15 mouse cellular contexts compared by ENCODE assay signal in the genomic region with DNA sequence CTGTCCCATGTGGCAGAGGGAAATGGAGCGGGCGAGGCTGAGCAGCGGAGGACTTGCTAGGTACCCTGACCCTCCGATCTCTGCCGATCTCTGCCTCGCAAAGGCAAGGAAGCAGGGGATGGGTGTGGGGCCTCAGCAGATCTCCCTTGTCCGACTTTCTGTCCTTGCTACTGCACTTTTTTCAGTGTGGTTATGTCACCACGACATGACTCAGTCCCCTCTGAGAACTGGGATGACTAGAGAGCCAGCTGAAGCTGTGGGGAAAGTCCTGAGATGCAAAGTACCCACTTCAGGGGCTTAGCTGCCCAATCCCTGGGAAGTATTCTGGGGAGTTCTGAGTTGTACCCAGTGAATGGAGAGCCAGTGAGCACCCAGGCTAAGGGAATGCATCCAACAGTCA. TPM values are rescaled to one million over a fixed set of nuclear protein-coding genes. Genes with fewer than 3 reads are reported as not detected.
DNase-seq lines count a peak whose midpoint lies in the region; ATAC-seq and TF ChIP-seq lines count a peak whose summit lies in the region.
"Had no signal": no experiment of that assay in that cellular context is flagged by ENCODE, and none has a peak within 500 bp of the region (broad histone marks: within the 10 kb centered on the region; RNA-seq: fewer than 3 reads in every experiment).

No protein-coding gene starts in this region.

- WGBS in forebrain, embryonic 14.5 days = 41% methylated on average over 8 of the region's 8 CpGs
- 71% methylated on average over 8 of the region's 8 CpGs for WGBS in limb, embryonic 13.5 days
- 65% methylated on average over 8 of the region's 8 CpGs for WGBS in heart, embryonic 12.5 days

- no peaks in the 10 kb centered on the region for H3K27me3 ChIP-seq in E14TG2a.4 (ENCODE audit: insufficient read depth, low read length)
- no peaks in the 10 kb centered on the region for H3K27me3 ChIP-seq in forebrain, embryonic 14.5 days (replicated peaks; ENCODE audit: control insufficient read depth, insufficient read depth, low read length)
- no peaks in the 10 kb centered on the region for H3K27me3 ChIP-seq in limb, embryonic 13.5 days
- H3K27me3 ChIP-seq in heart, embryonic 12.5 days (replicated peaks) = no peaks in the 10 kb centered on the region

- DNase-seq in adrenal gland, adult 2 months = peak; percentile 59
- no peak for DNase-seq in adrenal gland, postnatal 25 days
- no peak for DNase-seq in forebrain, embryonic 14.5 days (ENCODE audit: low spot score)
- DNase-seq in cerebellum, adult 9-10 months = no peak
- DNase-seq in urinary bladder, postnatal 36 days (ENCODE audit: low spot score in 2 of 2) = no peak
- DNase-seq: cerebellum, adult 9-11 months; heart, adult 2 months; heart, postnatal 4 days; lung, postnatal 14 days had no signal

- no peak for TF ChIP-seq CTCF in E14TG2a.4 (conservative IDR thresholded peaks at IDR 0.05; ENCODE audit: low read length)

- no peaks in the 10 kb centered on the region for H3K9me3 ChIP-seq in E14TG2a.4 (ENCODE audit: low read length)
- no peaks in the 10 kb centered on the region for H3K9me3 ChIP-seq in forebrain, embryonic 14.5 days (replicated peaks; ENCODE audit: control insufficient read depth, low read length)
- no peaks in the 10 kb centered on the region for H3K9me3 ChIP-seq in limb, embryonic 13.5 days
- no peaks in the 10 kb centered on the region for H3K9me3 ChIP-seq in heart, embryonic 12.5 days (replicated peaks)

- peaks cover 16% of the 10 kb centered on the region for H3K36me3 ChIP-seq in E14TG2a.4 (ENCODE audit: insufficient read depth, low read length)
- 0 out of 2 replicates have a peak, but pooled peaks cover 5% of the 10 kb centered on the region for H3K36me3 ChIP-seq in forebrain, embryonic 14.5 days (ENCODE audit: control insufficient read depth, insufficient read depth, low read length)
- H3K36me3 ChIP-seq in limb, embryonic 13.5 days = no peaks in the 10 kb centered on the region
- no peaks in the 10 kb centered on the region for H3K36me3 ChIP-seq in heart, embryonic 12.5 days

- H3K4me2 ChIP-seq in forebrain, embryonic 14.5 days (ENCODE audit: low read length) = peak overlapping the region; percentile 29
- H3K4me2 ChIP-seq in limb, embryonic 13.5 days (replicated peaks) = no peak overlapping the region
- no peak overlapping the region for H3K4me2 ChIP-seq in heart, embryonic 12.5 days

- ATAC-seq in forebrain, embryonic 14.5 days = no peak; the same call in 1 of the 2 replicates
- no peak for ATAC-seq in limb, embryonic 13.5 days (ENCODE audit: low FRiP score, low read depth)
- no peak for ATAC-seq in heart, embryonic 12.5 days (ENCODE audit: insufficient number of reproducible peaks, low FRiP score)

- peak overlapping the region; percentile 85 for H3K27ac ChIP-seq in forebrain, embryonic 14.5 days (ENCODE audit: low read depth, low read length)
- peak overlapping the region; percentile 44; the same call in 1 of the 2 replicates for H3K27ac ChIP-seq in limb, embryonic 13.5 days
- H3K27ac ChIP-seq in heart, embryonic 12.5 days (ENCODE audit: poor library complexity, severe bottlenecking) = no peak overlapping the region
- H3K27ac ChIP-seq: heart, adult 2 months had no signal

- peak overlapping the region; percentile 57; the same call in 1 of the 2 replicates for H3K9ac ChIP-seq in forebrain, embryonic 14.5 days (ENCODE audit: low read length)
- H3K9ac ChIP-seq in limb, embryonic 13.5 days = peak overlapping the region; percentile 15; the same call in 1 of the 2 replicates
- H3K9ac ChIP-seq in heart, embryonic 12.5 days = no peak overlapping the region

- H3K4me3 ChIP-seq in E14TG2a.4 (replicated peaks; ENCODE audit: low read length) = peak overlapping the region; percentile 69
- no peak overlapping the region for H3K4me3 ChIP-seq in forebrain, embryonic 14.5 days (ENCODE audit: low read depth, low read length)
- no peak overlapping the region for H3K4me3 ChIP-seq in limb, embryonic 13.5 days
- H3K4me3 ChIP-seq in heart, embryonic 12.5 days = no peak overlapping the region
- H3K4me3 ChIP-seq: heart, adult 2 months had no signal

- H3K4me1 ChIP-seq in E14TG2a.4 (replicated peaks; ENCODE audit: low read depth, low read length) = peaks cover 67% of the 10 kb centered on the region
- H3K4me1 ChIP-seq in forebrain, embryonic 14.5 days (ENCODE audit: control insufficient read depth, insufficient read depth, low read length) = peaks cover 4% of the 10 kb centered on the region; the same call in 1 of the 2 replicates
- peaks cover 10% of the 10 kb centered on the region for H3K4me1 ChIP-seq in limb, embryonic 13.5 days
- no peaks in the 10 kb centered on the region for H3K4me1 ChIP-seq in heart, embryonic 12.5 days (replicated peaks)

RNA-seq across cellular contexts. Expression of a gene that starts 0.3 kb away (rescaled TPM):
- total RNA-seq in adrenal gland, adult 2 months (2021) = not detected
- 0.38 and 0.56 TPM in 2 replicates for polyA plus RNA-seq in adrenal gland, adult 2 months (2012; rRNA removed)
- 0.70 TPM in 1 of 2 replicates, not detected in the other for total RNA-seq in adrenal gland, postnatal 25 days (2021)
- 80.0 and 81.0 TPM in 2 replicates for polyA plus RNA-seq in forebrain, embryonic 14.5 days (2014; fragmentation: Nextera tagmentation; extraction: Ambion mirVana)
- polyA plus RNA-seq in limb, embryonic 13.5 days (2015; fragmentation: Nextera tagmentation; extraction: Ambion mirVana) = 1.5 and 2.1 TPM in 2 replicates
- polyA plus RNA-seq in heart, embryonic 12.5 days (2016; fragmentation: Nextera tagmentation; extraction: Ambion mirVana) = not detected in 2 replicates
- total RNA-seq: gastrocnemius, adult 18-20 months; heart, adult 2 months; heart, postnatal 4 days; liver, adult 2 months had no signal
- polyA plus RNA-seq: heart, adult 2 months; liver, adult 2 months; small intestine, adult 2 months had no signal

RNA-seq across cellular contexts. Expression of a gene that starts 4.6 kb away (rescaled TPM):
- total RNA-seq in adrenal gland, adult 2 months (2021) = under 1 TPM; 0.35 to 0.49 TPM
- 0.37 and 0.44 TPM in 2 replicates for polyA plus RNA-seq in adrenal gland, adult 2 months (2012; rRNA removed)
- total RNA-seq in adrenal gland, postnatal 25 days (2021) = 1.2 and 1.5 TPM in 2 replicates
- 6.3 and 6.9 TPM in 2 replicates for polyA plus RNA-seq in forebrain, embryonic 14.5 days (2014; fragmentation: Nextera tagmentation; extraction: Ambion mirVana)
- 8.4 and 10.0 TPM in 2 replicates for polyA plus RNA-seq in limb, embryonic 13.5 days (2015; fragmentation: Nextera tagmentation; extraction: Ambion mirVana)
- 12.0 and 12.2 TPM in 2 replicates for polyA plus RNA-seq in heart, embryonic 12.5 days (2016; fragmentation: Nextera tagmentation; extraction: Ambion mirVana)
- total RNA-seq: gastrocnemius, adult 18-20 months had no signal

Comparison
In these comparisons a context has a peak if more than half of its experiments do, and no peak if none do; other contexts are left out.
1. RNA of a gene that starts 0.3 kb away (polyA plus RNA-seq): 80.0 to 81.0 TPM in forebrain, embryonic 14.5 days; 1.5 to 2.1 TPM in limb, embryonic 13.5 days, 0.38 to 0.56 TPM in adrenal gland, adult 2 months and not detected in heart, embryonic 12.5 days; every median in the first group is over 10 times any median in the second.